ENCODE assay signal across 8 mouse cellular contexts in the genomic region with DNA sequence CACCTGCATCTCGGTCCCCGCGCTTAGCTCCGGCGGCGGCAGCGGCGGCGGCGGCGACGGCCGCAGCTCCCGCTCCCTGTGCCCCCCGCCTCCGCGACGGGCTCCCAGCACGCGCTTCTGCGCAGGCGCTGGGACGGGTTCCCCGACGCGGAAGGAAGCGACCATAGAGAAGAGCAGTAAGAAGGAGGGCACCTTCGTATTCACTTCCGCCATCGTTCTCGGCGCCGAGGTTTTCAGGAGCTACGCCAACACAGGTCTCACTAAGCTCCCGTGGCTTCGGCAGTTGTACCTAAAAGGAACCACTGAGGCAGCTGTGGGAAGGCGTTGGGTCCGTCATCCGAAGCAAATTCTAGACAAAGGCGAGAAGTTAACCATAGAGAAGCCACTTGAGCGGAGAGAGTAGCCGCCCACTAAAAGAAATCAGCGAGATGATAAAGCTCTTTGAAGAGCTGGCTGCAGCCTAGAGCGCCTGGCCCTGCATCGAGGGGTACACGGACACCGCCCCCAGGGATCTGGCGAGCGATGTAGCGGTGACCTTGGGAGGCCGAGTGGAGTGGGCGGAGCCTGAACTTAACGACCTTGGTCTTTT. TPM values are rescaled to one million over a fixed set of nuclear protein-coding genes. Genes with fewer than 3 reads are reported as not detected.
DNase-seq lines count a peak whose midpoint lies in the region; ATAC-seq lines count a peak whose summit lies in the region.

A gene (minus strand): TSS at position 432 of the 589 bp plus-strand sequence.

- H3K4me2 ChIP-seq in heart, embryonic 12.5 days: peak within 1 kb of the TSS; percentile 96
- peak within 1 kb of the TSS; percentile 92 for H3K4me2 ChIP-seq in liver, embryonic 12.5 days
- H3K4me2 ChIP-seq in stomach, embryonic 15.5 days: peak within 1 kb of the TSS; percentile 87

- peak within 1 kb of the TSS; percentile 97 for H3K27ac ChIP-seq in heart, embryonic 12.5 days (ENCODE audit: poor library complexity, severe bottlenecking)
- H3K27ac ChIP-seq in liver, embryonic 12.5 days: peak within 1 kb of the TSS; percentile 87
- H3K27ac ChIP-seq in stomach, embryonic 15.5 days: peak within 1 kb of the TSS; percentile 94

- peaks cover 28% of the 10 kb centered on the region for H3K36me3 ChIP-seq in heart, embryonic 12.5 days
- peaks cover 29% of the 10 kb centered on the region for H3K36me3 ChIP-seq in liver, embryonic 12.5 days
- peaks cover 22% of the 10 kb centered on the region for H3K36me3 ChIP-seq in stomach, embryonic 15.5 days

- peak; percentile 90 for ATAC-seq in erythroid progenitor cell, adult 5-6 weeks (replicated peaks; ENCODE audit: low FRiP score, poor library complexity, severe bottlenecking)
- ATAC-seq in heart, embryonic 12.5 days (ENCODE audit: insufficient number of reproducible peaks, low FRiP score): peak; percentile 94
- peak; percentile 90 for ATAC-seq in liver, embryonic 12.5 days
- peak; percentile 90 for ATAC-seq in stomach, embryonic 15.5 days (ENCODE audit: insufficient read depth, low FRiP score, low read depth)

- H3K4me3 ChIP-seq in heart, embryonic 12.5 days: peak within 1 kb of the TSS; percentile 91
- peak within 1 kb of the TSS; percentile 87 for H3K4me3 ChIP-seq in liver, embryonic 12.5 days
- peak within 1 kb of the TSS; percentile 95 for H3K4me3 ChIP-seq in stomach, embryonic 15.5 days (replicated peaks)

- no peaks in the 10 kb centered on the region for H3K9me3 ChIP-seq in heart, embryonic 12.5 days (replicated peaks)
- no peaks in the 10 kb centered on the region for H3K9me3 ChIP-seq in liver, embryonic 12.5 days (replicated peaks)
- H3K9me3 ChIP-seq in stomach, embryonic 15.5 days: no peaks in the 10 kb centered on the region

- peak; percentile 93 for DNase-seq in CD4-positive, CD25-positive, alpha-beta regulatory T cell, adult 2 months (ENCODE audit: low read depth, low spot score)
- DNase-seq in brain, embryonic 18.5 days (ENCODE audit: low read depth, low spot score): peak; percentile 91
- peak; percentile 92 for DNase-seq in kidney, postnatal 10 days
- peak; percentile 91 to 92 for DNase-seq in natural killer cell, adult 2 months (ENCODE audit: low spot score in 2 of 2)

- WGBS in heart, embryonic 12.5 days: under 1% methylated on average over 53 of the region's 53 CpGs
- under 1% methylated on average over 53 of the region's 53 CpGs for WGBS in liver, embryonic 12.5 days (ENCODE audit: insufficient replicate concordance)
- WGBS in stomach, embryonic 15.5 days: under 1% methylated on average over 53 of the region's 53 CpGs

- H3K27me3 ChIP-seq in heart, embryonic 12.5 days (replicated peaks): no peaks in the 10 kb centered on the region
- H3K27me3 ChIP-seq in liver, embryonic 12.5 days (replicated peaks): no peaks in the 10 kb centered on the region
- H3K27me3 ChIP-seq in stomach, embryonic 15.5 days (replicated peaks): no peaks in the 10 kb centered on the region

- H3K9ac ChIP-seq in heart, embryonic 12.5 days: peak within 1 kb of the TSS; percentile 98
- peak within 1 kb of the TSS; percentile 95 for H3K9ac ChIP-seq in liver, embryonic 12.5 days
- H3K9ac ChIP-seq in stomach, embryonic 15.5 days: peak within 1 kb of the TSS; percentile 96

- peaks cover 29% of the 10 kb centered on the region for H3K4me1 ChIP-seq in heart, embryonic 12.5 days (replicated peaks)
- peaks cover 59% of the 10 kb centered on the region for H3K4me1 ChIP-seq in liver, embryonic 12.5 days
- H3K4me1 ChIP-seq in stomach, embryonic 15.5 days: peaks cover 19% of the 10 kb centered on the region

RNA-seq across cellular contexts. Expression of the gene that starts here (rescaled TPM):
- 4.7 and 12.6 TPM in 2 replicates for total RNA-seq in erythroid progenitor cell, adult 5-6 weeks (2015; ENCODE audit: low replicate concordance)
- 4.1 and 4.6 TPM in 2 replicates for total RNA-seq in erythroid progenitor cell, adult 5-6 weeks (2017; ENCODE audit: low replicate concordance)
- polyA plus RNA-seq in heart, embryonic 12.5 days (2016; fragmentation: Nextera tagmentation; extraction: Ambion mirVana): 43.2 and 45.1 TPM in 2 replicates
- 17.0 and 17.5 TPM in 2 replicates for polyA plus RNA-seq in liver, embryonic 12.5 days (2016; fragmentation: Nextera tagmentation; extraction: Ambion mirVana)
- 39.2 and 44.4 TPM in 2 replicates for polyA plus RNA-seq in stomach, embryonic 15.5 days (2015; fragmentation: Nextera tagmentation; extraction: Ambion mirVana)

Comparison
In these comparisons a context has a peak if more than half of its experiments do, and no peak if none do; other contexts are left out.
1. Peak in every context shown above with its lines: DNase-seq, ATAC-seq, H3K4me3 ChIP-seq and H3K27ac ChIP-seq.